Mouse (Mus musculus): ENCODE results near the gene AY074887. TPM values are rescaled to one million over a fixed set of nuclear protein-coding genes. Genes with fewer than 3 reads are reported as not detected.

The AY074887 gene
- polyA plus RNA-seq, 1 experiment from 2014 or later = 1.7 TPM

GRCm38 (mm10) chr9:54930741-54931140, 20.1 kb downstream of the AY074887 start:
- Histone ChIP-seq H3K27me3 (replicated peaks; ENCODE audit: control insufficient read depth, insufficient read depth, low read length) (no peaks in the 10 kb centered on the region), H3K27ac (ENCODE audit: low read depth, low read length) (no peak overlapping the region), H3K9ac (ENCODE audit: low read length) (no peak overlapping the region), H3K4me1 (ENCODE audit: control insufficient read depth, insufficient read depth, low read length) (no peaks in the 10 kb centered on the region), H3K4me3 (ENCODE audit: low read depth, low read length) (no peak overlapping the region), H3K36me3 (ENCODE audit: control insufficient read depth, insufficient read depth, low read length) (no peaks in the 10 kb centered on the region), H3K4me2 (ENCODE audit: low read length) (no peak overlapping the region), H3K9me3 (replicated peaks; ENCODE audit: control insufficient read depth, low read length) (no peaks in the 10 kb centered on the region)
- ATAC-seq (no peak), DNase-seq (ENCODE audit: low spot score) (no peak)
- WGBS = 91% methylated on average over 1 of the region's 1 CpGs

GRCm38 (mm10) chr9:54919946-54920345, 30.9 kb downstream of the AY074887 start:
- H3K9me3 ChIP-seq (replicated peaks; ENCODE audit: control insufficient read depth, low read length) = no peaks in the 10 kb centered on the region
- WGBS = 58% methylated on average over 4 of the region's 4 CpGs
- no peak overlapping the region for H3K4me3 ChIP-seq (ENCODE audit: low read depth, low read length)
- ATAC-seq = no peak
- no peak overlapping the region for H3K9ac ChIP-seq (ENCODE audit: low read length)
- H3K36me3 ChIP-seq (ENCODE audit: control insufficient read depth, insufficient read depth, low read length) = no peaks in the 10 kb centered on the region
- H3K27ac ChIP-seq (ENCODE audit: low read depth, low read length) = no peak overlapping the region
- H3K4me1 ChIP-seq (ENCODE audit: control insufficient read depth, insufficient read depth, low read length) = peaks cover 6% of the 10 kb centered on the region; the same call in 1 of the 2 replicates
- H3K27me3 ChIP-seq (replicated peaks; ENCODE audit: control insufficient read depth, insufficient read depth, low read length) = no peaks in the 10 kb centered on the region
- no peak overlapping the region for H3K4me2 ChIP-seq (ENCODE audit: low read length)
- no peak for DNase-seq (ENCODE audit: low spot score)

DNA sequence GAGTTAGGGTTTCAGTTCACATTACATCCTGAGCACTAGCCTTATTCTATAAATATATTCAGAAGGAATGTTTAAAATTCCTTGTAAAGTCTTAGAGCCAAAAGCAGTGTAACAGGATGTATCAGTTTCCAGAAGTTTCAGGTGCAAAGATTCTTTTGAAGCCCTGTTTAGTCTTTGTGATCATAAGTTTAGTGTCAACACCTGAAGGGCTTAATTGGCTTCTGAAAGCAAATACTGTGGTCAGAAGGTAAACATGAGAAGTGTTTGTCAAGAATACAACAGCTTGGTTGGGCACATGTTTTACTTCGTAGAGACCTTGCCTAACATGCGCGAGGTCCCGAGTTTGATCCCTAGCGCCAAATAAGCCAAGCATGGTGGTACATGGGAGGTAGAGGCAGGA, 32.0 kb downstream of the AY074887 start:
- no peaks in the 10 kb centered on the region for H3K27me3 ChIP-seq (replicated peaks; ENCODE audit: control insufficient read depth, insufficient read depth, low read length)
- H3K4me2 ChIP-seq (ENCODE audit: low read length) = no peak overlapping the region
- no peaks in the 10 kb centered on the region for H3K36me3 ChIP-seq (ENCODE audit: control insufficient read depth, insufficient read depth, low read length)
- no peak overlapping the region for H3K4me3 ChIP-seq (ENCODE audit: low read depth, low read length)
- no peak overlapping the region for H3K9ac ChIP-seq (ENCODE audit: low read length)
- 96% methylated on average over 5 of the region's 5 CpGs for WGBS
- H3K27ac ChIP-seq (ENCODE audit: low read depth, low read length) = no peak overlapping the region
- DNase-seq (ENCODE audit: low spot score) (no peak), ATAC-seq (no peak)
- H3K9me3 ChIP-seq (replicated peaks; ENCODE audit: control insufficient read depth, low read length) = no peaks in the 10 kb centered on the region
- peaks cover 6% of the 10 kb centered on the region; the same call in 1 of the 2 replicates for H3K4me1 ChIP-seq (ENCODE audit: control insufficient read depth, insufficient read depth, low read length)

GRCm38 (mm10) chr9:54918191-54918590, 32.6 kb downstream of the AY074887 start:
- ATAC-seq (no peak), DNase-seq (ENCODE audit: low spot score) (no peak)
- Histone ChIP-seq H3K4me2 (ENCODE audit: low read length) (no peak overlapping the region), H3K4me1 (ENCODE audit: control insufficient read depth, insufficient read depth, low read length) (peaks cover 6% of the 10 kb centered on the region; the same call in 1 of the 2 replicates), H3K36me3 (ENCODE audit: control insufficient read depth, insufficient read depth, low read length) (no peaks in the 10 kb centered on the region), H3K27ac (ENCODE audit: low read depth, low read length) (no peak overlapping the region), H3K9me3 (replicated peaks; ENCODE audit: control insufficient read depth, low read length) (no peaks in the 10 kb centered on the region), H3K27me3 (replicated peaks; ENCODE audit: control insufficient read depth, insufficient read depth, low read length) (no peaks in the 10 kb centered on the region), H3K9ac (ENCODE audit: low read length) (no peak overlapping the region), H3K4me3 (ENCODE audit: low read depth, low read length) (no peak overlapping the region)
- WGBS = 70% methylated on average over 2 of the region's 2 CpGs

DNA sequence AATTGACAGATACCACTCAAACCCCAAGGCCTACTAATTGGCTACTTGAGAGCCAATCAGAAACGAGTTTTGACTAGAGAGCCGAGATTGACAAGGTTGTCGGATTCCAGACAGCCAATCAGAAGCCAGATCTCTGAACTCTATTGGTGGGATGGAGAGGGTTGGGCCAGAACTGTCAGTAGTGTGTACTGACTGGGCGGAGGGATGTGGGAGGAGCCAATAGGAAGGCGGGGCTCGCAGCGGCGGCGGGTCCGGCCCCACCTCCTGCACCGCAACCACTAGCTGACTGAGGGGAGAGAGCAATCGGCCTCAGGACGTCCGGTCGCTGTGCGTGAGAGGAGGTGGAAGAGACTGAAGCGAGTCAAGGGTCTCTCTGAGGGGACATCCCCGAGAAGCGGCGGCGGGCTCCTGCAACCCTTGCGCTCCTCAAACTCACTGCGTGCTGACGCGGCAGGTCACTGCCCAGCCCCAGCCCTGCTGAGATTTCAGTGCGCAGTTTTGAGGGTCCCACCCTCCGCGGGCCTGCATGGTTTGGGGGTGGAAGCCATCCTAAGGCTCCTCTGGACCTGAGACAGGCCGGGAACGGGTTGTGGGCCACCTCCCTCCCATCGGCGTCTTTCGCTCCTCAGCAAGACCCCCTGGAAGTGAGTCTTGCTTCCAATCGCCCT, 33.7 kb downstream of the AY074887 start, which contains the start of gene Hykk:
Hykk (plus strand) TSS at position 274 of the 668 bp plus-strand sequence.
- Histone ChIP-seq H3K27me3 (replicated peaks; ENCODE audit: control insufficient read depth, insufficient read depth, low read length) (no peaks in the 10 kb centered on the region), H3K9ac (ENCODE audit: low read length) (peak within 1 kb of the TSS; percentile 72), H3K27ac (ENCODE audit: low read depth, low read length) (no peak within 1 kb of the TSS), H3K4me1 (ENCODE audit: control insufficient read depth, insufficient read depth, low read length) (peaks cover 6% of the 10 kb centered on the region; the same call in 1 of the 2 replicates), H3K36me3 (ENCODE audit: control insufficient read depth, insufficient read depth, low read length) (no peaks in the 10 kb centered on the region; the same call in 1 of the 2 replicates), H3K4me3 (ENCODE audit: low read depth, low read length) (peak within 1 kb of the TSS; percentile 64), H3K9me3 (replicated peaks; ENCODE audit: control insufficient read depth, low read length) (no peaks in the 10 kb centered on the region), H3K4me2 (ENCODE audit: low read length) (peak within 1 kb of the TSS; percentile 82)
- peak; percentile 98 for ATAC-seq
- under 1% methylated on average over 34 of the region's 34 CpGs for WGBS
- peak; percentile 98 for DNase-seq (ENCODE audit: low spot score)

- Histone ChIP-seq H3K4me1 (ENCODE audit: control insufficient read depth, insufficient read depth, low read length) (peaks cover 6% of the 10 kb centered on the region; the same call in 1 of the 2 replicates), H3K36me3 (ENCODE audit: control insufficient read depth, insufficient read depth, low read length) (peaks cover 7% of the 10 kb centered on the region), H3K9ac (ENCODE audit: low read length) (no peak overlapping the region; the same call in 1 of the 2 replicates), H3K27ac (ENCODE audit: low read depth, low read length) (no peak overlapping the region), H3K4me3 (ENCODE audit: low read depth, low read length) (no peak overlapping the region), H3K4me2 (ENCODE audit: low read length) (peak overlapping the region; percentile 82), H3K9me3 (replicated peaks; ENCODE audit: control insufficient read depth, low read length) (no peaks in the 10 kb centered on the region), H3K27me3 (replicated peaks; ENCODE audit: control insufficient read depth, insufficient read depth, low read length) (no peaks in the 10 kb centered on the region)
- WGBS = 64% methylated on average over 8 of the region's 8 CpGs
- ATAC-seq (peak; percentile 4; the same call in 1 of the 2 replicates), DNase-seq (ENCODE audit: low spot score) (peak; percentile 10)
These were observed 34.4 kb downstream of the AY074887 start for GRCm38 (mm10) chr9:54916401-54916800.

DNA sequence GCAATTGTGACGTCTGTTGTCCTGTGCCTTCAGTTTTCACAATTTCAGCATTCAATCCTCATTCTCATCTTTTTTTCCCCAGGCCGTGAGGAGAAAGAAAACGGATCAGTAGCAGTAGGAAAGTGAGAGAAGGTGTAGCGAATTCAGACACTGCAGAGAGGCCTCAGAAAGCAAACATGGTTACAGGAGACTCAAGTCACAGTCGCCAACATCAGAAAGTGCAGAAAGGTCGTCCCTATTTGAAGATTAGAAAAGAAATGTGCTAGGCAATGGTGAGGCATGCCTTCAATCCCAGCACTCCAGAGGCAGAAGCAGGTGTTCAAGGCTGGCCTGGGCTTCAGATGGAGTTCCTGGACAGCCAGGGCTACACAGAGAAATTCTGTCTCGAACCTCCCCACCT, 35.2 kb downstream of the AY074887 start:
- ATAC-seq (no peak), DNase-seq (ENCODE audit: low spot score) (no peak)
- Histone ChIP-seq H3K36me3 (ENCODE audit: control insufficient read depth, insufficient read depth, low read length) (peaks cover 12% of the 10 kb centered on the region), H3K9me3 (replicated peaks; ENCODE audit: control insufficient read depth, low read length) (no peaks in the 10 kb centered on the region), H3K4me2 (ENCODE audit: low read length) (no peak overlapping the region), H3K9ac (ENCODE audit: low read length) (no peak overlapping the region), H3K4me1 (ENCODE audit: control insufficient read depth, insufficient read depth, low read length) (peaks cover 6% of the 10 kb centered on the region; the same call in 1 of the 2 replicates), H3K27me3 (replicated peaks; ENCODE audit: control insufficient read depth, insufficient read depth, low read length) (no peaks in the 10 kb centered on the region), H3K4me3 (ENCODE audit: low read depth, low read length) (no peak overlapping the region), H3K27ac (ENCODE audit: low read depth, low read length) (no peak overlapping the region)
- WGBS = 65% methylated on average over 7 of the region's 7 CpGs

- no peak for ATAC-seq
- Histone ChIP-seq H3K27me3 (replicated peaks; ENCODE audit: control insufficient read depth, insufficient read depth, low read length) (no peaks in the 10 kb centered on the region), H3K9ac (ENCODE audit: low read length) (no peak overlapping the region), H3K27ac (ENCODE audit: low read depth, low read length) (no peak overlapping the region), H3K4me1 (ENCODE audit: control insufficient read depth, insufficient read depth, low read length) (no peaks in the 10 kb centered on the region), H3K9me3 (replicated peaks; ENCODE audit: control insufficient read depth, low read length) (no peaks in the 10 kb centered on the region), H3K4me3 (ENCODE audit: low read depth, low read length) (no peak overlapping the region), H3K4me2 (ENCODE audit: low read length) (no peak overlapping the region), H3K36me3 (ENCODE audit: control insufficient read depth, insufficient read depth, low read length) (peaks cover 59% of the 10 kb centered on the region)
- whole genome bisulfite sequencing = 94% methylated on average over 5 of the region's 5 CpGs
- no peak for DNase-seq (ENCODE audit: low spot score)
These were observed 41.4 kb downstream of the AY074887 start for GRCm38 (mm10) chr9:54909446-54909845.
